Mouse (Mus musculus) v-Abl transformed pro-B cells (cell line): Measurements from ENCODE around the gene Ing5.
"Not testable (repeated sequence)": the region's sequence is repeated elsewhere in the genome, so short reads cannot be mapped to it uniquely, and the experiment has no call there.

Experiments
- in situ Hi-C, 2 experiments: fragments of 400-800 bp; cut with MboI; formaldehyde crosslinking; loops; one replicate each; pipeline ENCODE4 v1.15.1; 2025; ENCODE audit not compliant: unreplicated experiment in 2 of 2

Gene Ing5

GRCm38 (mm10) chr1:93838569-93838968 lies 34.8 kb downstream of the Ing5 start:
- in situ Hi-C loops = loop anchor here in 1 of 2 experiments (10.0 kb wide), 1 partner anchor 236 kb away; no protein-coding TSS in a partner anchor

- in situ Hi-C loops = not testable (repeated sequence)
Observed at GRCm38 (mm10) chr1:93845766-93846366, 42.1 kb downstream of the Ing5 start.

- in situ Hi-C loops = not testable (repeated sequence)
Observed at GRCm38 (mm10) chr1:93855790-93856189, 52.0 kb downstream of the Ing5 start.

GRCm38 (mm10) chr1:93857370-93857769 lies 53.6 kb downstream of the Ing5 start:
- in situ Hi-C loops = no loop called here

GRCm38 (mm10) chr1:93857991-93858390 lies 54.2 kb downstream of the Ing5 start:
- in situ Hi-C loops = no loop called here

GRCm38 (mm10) chr1:93859619-93860018 lies 55.9 kb downstream of the Ing5 start:
- in situ Hi-C loops = no loop called here

- in situ Hi-C loops = not testable (repeated sequence)
Observed at GRCm38 (mm10) chr1:93861048-93861447, 57.3 kb downstream of the Ing5 start, which contains the start of gene Gal3st2. Gene Gal3st2 (plus strand): TSS chr1:93861306.
